Mouse (Mus musculus) embryonic stem cell, embryonic (primary cell): ENCODE results near the gene Phf11b.
"Not testable (repeated sequence)": the region's sequence is repeated elsewhere in the genome, so short reads cannot be mapped to it uniquely, and the experiment has no call there.

Experiments
- CTCF ChIA-PET, 4 experiments: fragments of 300-600 bp in 2 of 4; fragments of 350-600 bp in 2 of 4; sonication (Branson Sonifier 250); formaldehyde crosslinking; loops; one replicate each; lab custom pipeline; 2022; ENCODE audit warnings: inconsistent platforms in 2 of 4; lab: Charles Lee
- POLR2A ChIA-PET, 4 experiments: fragments of 300-600 bp in 2 of 4; fragments of 350-600 bp in 2 of 4; sonication (Branson Sonifier 250); formaldehyde crosslinking; loops; one replicate each; lab custom pipeline; 2022; ENCODE audit warnings: antibody characterized with exemption in 4 of 4, inconsistent platforms in 1 of 4; lab: Charles Lee

Phf11b gene

DNA sequence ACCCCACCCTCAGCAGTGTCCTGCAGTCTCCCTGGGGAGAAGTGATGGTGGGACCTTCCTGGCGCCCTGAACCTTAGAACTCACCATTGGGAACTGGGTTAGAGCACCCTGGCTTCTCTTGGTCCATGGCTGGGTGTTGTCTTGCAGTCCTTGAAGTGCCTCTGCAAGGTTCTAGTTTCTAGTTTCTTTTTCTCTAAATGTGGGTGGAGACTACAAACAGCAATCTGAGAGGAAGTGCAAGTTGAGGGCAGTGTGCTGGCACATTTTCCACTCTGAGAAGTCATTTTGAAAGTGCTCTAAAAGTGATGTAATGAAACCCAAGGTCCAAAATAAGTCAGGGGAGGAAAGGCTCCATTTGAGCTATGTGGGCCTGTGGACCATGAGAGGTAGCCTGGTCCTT, at the start of gene Phf11b:
Gene Phf11b, minus strand, starts transcription at position 163 of the 400 bp plus-strand sequence.
- POLR2A ChIA-PET, CTCF ChIA-PET: not testable (repeated sequence)

GRCm38 (mm10) chr14:59390181-59390580, 49.0 kb upstream of the Phf11b start:
- POLR2A ChIA-PET = not testable (repeated sequence)

GRCm38 (mm10) chr14:59389532-59389931, 48.4 kb upstream of the Phf11b start:
- POLR2A ChIA-PET = no interaction called here

More at GRCm38 (mm10) chr14:59390181-59390580, 49.0 kb upstream of the Phf11b start:
- CTCF ChIA-PET = not testable (repeated sequence)

GRCm38 (mm10) chr14:59370348-59371068, 29.4 kb upstream of the Phf11b start:
- CTCF ChIA-PET = no interaction called here
- POLR2A ChIA-PET = interaction anchor here (0.5 to 3.1 kb wide), 38 partner anchors 9 to 247 kb away, joined by 3 to 24 read pairs (median 4); partner anchors contain the start of genes Cab39l (in 4 of the 4), Setdb2 (in 4 of the 4), Cdadc1 (in 1 of the 4) and Phf11c (in 1 of the 4)

More at GRCm38 (mm10) chr14:59389532-59389931, 48.4 kb upstream of the Phf11b start:
- CTCF ChIA-PET = no interaction called here

DNA sequence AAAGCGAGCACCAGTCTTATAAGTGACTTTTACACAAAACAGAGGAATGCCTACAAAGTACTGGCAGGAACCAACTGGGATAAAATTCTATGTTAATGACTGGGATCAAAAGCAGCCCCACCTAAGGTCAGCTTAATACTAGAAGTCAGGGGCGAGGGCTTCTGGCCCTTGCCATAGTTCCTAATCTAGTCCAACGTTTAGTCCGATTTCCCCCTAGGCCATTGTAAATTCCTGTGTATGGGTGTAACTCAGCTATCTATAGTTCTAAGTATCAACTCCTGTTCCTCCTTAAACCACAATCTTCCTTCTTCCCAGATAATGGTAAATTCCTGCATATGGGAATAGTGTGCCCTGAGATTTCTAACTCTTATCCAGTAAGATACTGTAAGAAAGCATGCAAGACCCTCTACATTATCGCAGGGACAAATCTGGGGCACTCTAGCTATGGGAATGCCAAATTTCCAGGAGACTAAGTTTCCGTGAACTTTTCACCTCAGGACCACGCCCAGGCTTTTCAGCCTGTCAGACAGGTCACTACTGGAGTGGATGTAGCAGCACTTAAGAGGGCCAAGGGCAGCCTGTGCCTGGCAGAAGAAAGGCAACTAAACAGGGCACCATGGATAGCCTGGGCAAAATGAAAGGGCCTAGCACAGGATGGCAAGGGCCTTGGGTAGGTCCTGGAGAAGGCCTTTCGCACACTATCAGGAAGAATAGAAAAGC, 25.4 kb upstream of the Phf11b start:
- ChIA-PET CTCF (no interaction called here), POLR2A (interaction anchor here in 2 of 4 experiments (0.6 to 1.3 kb wide), 4 partner anchors 9 to 74 kb away, joined by 3 to 4 read pairs (median 4); partner anchors contain the start of genes Cab39l (in 2 of the 2) and Setdb2 (in 2 of the 2))

DNA sequence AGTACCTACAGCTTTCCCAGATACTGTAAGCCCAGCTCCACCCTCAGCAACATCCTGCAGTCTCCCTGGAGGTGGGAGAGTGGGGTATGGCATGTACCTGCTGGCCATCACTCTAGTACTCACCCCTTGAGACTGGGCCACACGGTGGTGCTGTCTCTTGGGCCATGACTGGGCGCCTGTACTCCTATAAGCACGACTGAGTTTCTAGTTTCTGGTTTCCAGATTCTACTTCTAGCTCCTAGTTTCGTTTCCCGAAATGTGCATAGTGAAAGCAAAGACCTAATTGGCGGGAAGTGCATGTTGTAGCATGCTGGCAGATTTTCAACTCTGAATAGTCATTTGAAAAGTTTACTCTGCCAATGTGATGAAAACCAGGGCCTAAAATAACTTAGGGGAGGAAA, 24.1 kb upstream of the Phf11b start, which contains the start of gene Phf11d:
Gene Phf11d, minus strand, starts transcription at position 227 of the 401 bp plus-strand sequence.
- ChIA-PET CTCF (no interaction called here), POLR2A (interaction anchor here in 2 of 4 experiments (0.9 to 1.4 kb wide), 2 partner anchors 75 to 76 kb away, joined by 3 to 4 read pairs; partner anchors contain the start of genes Cab39l (in 2 of the 2) and Setdb2 (in 2 of the 2))

GRCm38 (mm10) chr14:59339541-59339940, 1.6 kb downstream of the Phf11b start:
- POLR2A ChIA-PET = no interaction called here
- CTCF ChIA-PET = no interaction called here

DNA sequence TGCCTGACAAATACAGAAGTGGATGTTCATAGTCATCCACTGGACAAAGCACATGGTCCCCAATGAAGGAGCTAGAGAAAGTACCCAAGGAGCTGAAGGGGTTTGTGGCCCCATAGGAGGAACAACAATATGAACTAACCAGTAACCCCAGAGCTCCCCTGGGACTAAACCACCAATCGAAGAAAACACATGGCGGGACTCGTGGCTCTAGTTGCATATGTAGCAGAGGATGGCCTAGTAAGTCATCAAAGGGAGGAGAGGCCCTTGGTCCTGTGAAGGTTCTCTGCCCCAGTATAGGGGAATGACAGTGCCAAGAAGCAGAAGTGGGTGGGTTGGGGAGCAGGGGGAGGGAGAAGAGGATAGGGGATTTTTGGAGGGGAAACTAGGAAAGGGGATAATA, 5.1 kb downstream of the Phf11b start:
- CTCF ChIA-PET = interaction anchor here in 1 of 4 experiments (0.6 kb wide), 1 partner anchor 14 kb away, joined by 4 read pairs; no protein-coding TSS in a partner anchor
- POLR2A ChIA-PET = not testable (repeated sequence)

- CTCF ChIA-PET = interaction anchor here in 1 of 4 experiments (0.6 kb wide), 1 partner anchor 796 kb away, joined by 3 read pairs; no protein-coding TSS in a partner anchor
- POLR2A ChIA-PET = not testable (repeated sequence)
Observed at GRCm38 (mm10) chr14:59330499-59330898, 10.7 kb downstream of the Phf11b start.

- POLR2A ChIA-PET, CTCF ChIA-PET: not testable (repeated sequence)
Observed at GRCm38 (mm10) chr14:59319970-59320369, 21.2 kb downstream of the Phf11b start.

DNA sequence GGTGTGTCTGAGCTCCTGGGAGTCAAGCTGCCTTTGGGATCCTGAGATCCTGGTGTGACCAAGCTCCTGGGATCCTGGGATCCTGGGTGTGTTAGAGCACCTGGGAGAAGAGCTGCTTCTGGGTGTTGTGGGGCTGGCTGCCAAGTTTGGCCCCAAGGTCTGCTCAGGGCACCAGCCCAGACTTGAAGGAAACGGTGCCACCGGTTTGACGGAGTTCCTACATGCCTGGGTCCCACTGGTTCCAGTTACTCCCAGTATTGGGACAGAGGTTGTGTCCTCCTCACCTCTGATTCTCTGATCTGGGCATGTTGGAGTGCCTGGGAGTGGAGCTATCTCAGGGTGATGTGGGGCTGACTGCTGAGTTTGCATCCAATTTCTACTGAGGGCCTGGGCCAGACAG, 22.1 kb downstream of the Phf11b start:
- CTCF ChIA-PET = not testable (repeated sequence)

DNA sequence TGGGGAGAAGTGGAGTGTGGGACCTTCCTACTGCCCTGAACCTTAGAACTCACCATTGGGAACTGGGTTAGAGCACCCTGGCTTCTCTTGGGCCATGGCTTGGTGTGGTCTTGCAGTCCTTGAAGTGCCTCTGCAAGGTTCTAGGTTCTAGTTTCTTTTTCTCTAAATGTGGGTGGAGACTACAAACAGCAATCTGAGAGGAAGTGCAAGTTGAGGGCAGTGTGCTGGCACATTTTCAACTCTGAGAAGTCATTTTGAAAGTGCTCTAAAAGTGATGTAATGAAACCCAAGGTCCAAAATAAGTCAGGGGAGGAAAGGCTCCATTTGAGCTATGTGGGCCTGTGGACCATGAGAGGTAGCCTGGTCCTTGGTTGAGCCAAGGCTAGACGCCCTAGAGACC, 43.8 kb downstream of the Phf11b start, which contains the start of gene Phf11a:
Gene Phf11a, minus strand, starts transcription at position 132 of the 400 bp plus-strand sequence.
- POLR2A ChIA-PET, CTCF ChIA-PET: not testable (repeated sequence)

More for the DNA sequence above, 22.1 kb downstream of the Phf11b start:
- POLR2A ChIA-PET = not testable (repeated sequence)

DNA sequence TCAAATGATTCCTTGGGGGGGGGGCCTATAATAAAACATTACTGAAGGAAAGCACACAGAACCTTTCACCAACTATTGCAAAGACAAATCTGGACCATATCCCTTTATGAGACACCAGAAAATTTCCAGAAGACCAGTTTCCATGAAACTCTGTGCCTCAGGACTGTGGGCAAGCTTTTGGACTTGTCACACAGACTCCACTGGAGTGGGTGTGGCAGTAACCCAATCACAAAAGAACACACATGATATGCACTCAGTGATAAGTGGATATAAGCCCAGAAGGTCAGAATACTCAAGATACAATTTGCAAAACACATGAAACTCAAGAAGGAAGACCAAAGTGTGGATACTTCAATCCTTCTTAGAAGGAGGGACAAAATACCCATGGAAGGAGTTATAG, 49.4 kb downstream of the Phf11b start:
- CTCF ChIA-PET = not testable (repeated sequence)
- POLR2A ChIA-PET = interaction anchor here in 1 of 4 experiments (0.6 kb wide), 1 partner anchor 125 kb away, joined by 3 read pairs; no protein-coding TSS in a partner anchor

- CTCF ChIA-PET, POLR2A ChIA-PET: not testable (repeated sequence)
Observed at GRCm38 (mm10) chr14:59274961-59275360, 66.2 kb downstream of the Phf11b start.
